Mouse (Mus musculus): Measurements from ENCODE around the gene Kpna6.

DNA sequence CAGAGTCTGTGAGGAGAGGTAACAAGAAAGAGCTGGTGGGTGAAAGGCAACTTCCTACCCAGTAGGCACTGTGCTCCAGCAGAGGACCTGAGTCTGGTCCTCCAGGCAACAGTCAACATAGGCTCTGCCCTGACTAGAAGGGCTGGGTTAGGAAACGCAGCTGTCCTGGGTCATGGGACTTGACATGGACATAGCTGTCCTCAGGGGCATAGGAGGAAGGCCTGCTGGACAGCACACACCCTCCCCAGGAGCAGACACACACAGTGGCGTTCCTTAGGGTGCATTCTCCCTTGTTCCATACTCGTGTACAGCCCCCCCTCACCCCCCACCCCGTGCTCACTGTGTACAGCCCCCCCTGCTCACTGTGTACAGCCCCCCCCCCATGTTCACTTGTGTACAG, 62.1 kb downstream of the Kpna6 start:
- no peak for TF ChIP-seq CTCF (IDR thresholded peaks at IDR 0.05; ENCODE audit: low read depth)
- TF ChIP-seq EP300 (optimal IDR thresholded peaks at IDR 0.05): no peak
